Mouse (Mus musculus) kidney, embryonic 16.5 days (tissue): ENCODE data around the gene Pm20d1. TPM values are rescaled to one million over a fixed set of nuclear protein-coding genes. Genes with fewer than 3 reads are reported as not detected.

Experiments used
- ATAC-seq: fragments of 200-750 bp; cut with Nextera tagmentation; 2 replicates; pipeline ENCODE4 v1.8.0; 2017; ENCODE audit warnings: moderate TSS enrichment; ENCODE audit not compliant: low FRiP score, low TSS enrichment
- H3K27ac ChIP-seq: fragments of 300-500 bp; sonication (generic); 2 replicates; pipeline ENCODE4 v1.5.1; 2014; ENCODE audit warnings: low read length
- H3K27me3 ChIP-seq: fragments of 300-500 bp; sonication (generic); 2 replicates; pipeline ENCODE4 v1.6.1; 2014; ENCODE audit warnings: low read length, control low read depth, mixed read lengths; ENCODE audit not compliant: insufficient read depth
- H3K36me3 ChIP-seq: fragments of 300-500 bp; sonication (generic); 2 replicates; pipeline ENCODE4 v1.6.1; 2014; ENCODE audit warnings: low read length, control low read depth, mixed read lengths; ENCODE audit not compliant: insufficient read depth
- H3K4me1 ChIP-seq: fragments of 300-500 bp; sonication (generic); 2 replicates; pipeline ENCODE4 v1.6.1; 2014; ENCODE audit warnings: low read length, control low read depth, mixed read lengths; ENCODE audit not compliant: insufficient read depth
- H3K4me2 ChIP-seq: fragments of 300-500 bp; sonication (generic); replicated peaks from 2 replicates; pipeline ENCODE4 v1.6.1; 2014; ENCODE audit warnings: low read depth, low read length
- H3K4me3 ChIP-seq: fragments of 300-500 bp; sonication (generic); 2 replicates; pipeline ENCODE4 v1.5.1; 2014; ENCODE audit warnings: mild to moderate bottlenecking, low read length
- H3K9ac ChIP-seq: fragments of 300-500 bp; sonication (generic); replicated peaks from 2 replicates; pipeline ENCODE4 v1.6.1; 2014; ENCODE audit warnings: low read length
- H3K9me3 ChIP-seq: fragments of 300-500 bp; sonication (generic); 2 replicates; pipeline ENCODE4 v1.6.1; 2016; ENCODE audit warnings: low read length, control low read depth
- WGBS: fragments of 180-500 bp; shearing (Covaris S2); extraction: QIAGEN DNeasy Blood & Tissue Kit; methylation state at CpG from one replicate; pipeline ENCODE4 v1.1.7; 2014; 5-methylcytosine and 5-hydroxymethylcytosine counted together
- polyA plus RNA-seq: library from polyadenylated mRNA; unstranded; fragments of >200 nt; fragmentation: Nextera tagmentation; extraction: Ambion mirVana; gene quantifications from 2 replicates; pipeline ENCODE4 v1.2.1, GENCODE M21; 2015

Pm20d1 gene
- polyA plus RNA-seq, 1 experiment from 2014 or later: 4.2 TPM

DNA sequence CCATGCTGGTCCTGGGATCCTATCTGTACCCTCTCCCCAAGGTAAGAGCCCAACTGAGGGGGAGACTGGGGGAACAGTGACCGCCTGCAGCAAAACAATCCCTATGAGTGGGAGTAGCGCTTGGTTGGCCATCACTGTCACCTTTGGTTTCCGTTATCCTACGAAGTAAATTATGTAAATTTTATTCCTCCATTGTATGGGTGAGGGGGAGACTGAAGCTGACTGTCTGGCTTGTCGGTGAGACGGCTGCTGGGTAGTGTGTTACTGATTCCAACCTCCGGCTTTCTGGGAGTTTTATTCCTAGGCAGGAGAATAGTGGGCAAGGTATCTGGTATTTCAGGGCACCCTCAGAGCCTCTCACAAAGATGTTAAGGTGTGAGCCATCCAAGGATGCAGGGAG is 38.4 kb upstream of the Pm20d1 start:
- H3K27ac ChIP-seq: no peak overlapping the region
- WGBS: 51% methylated on average over 7 of the region's 7 CpGs
- 0 out of 2 replicates have a peak, but pooled peaks cover 2% of the 10 kb centered on the region for H3K27me3 ChIP-seq
- no peak overlapping the region for H3K4me3 ChIP-seq
- no peaks in the 10 kb centered on the region for H3K36me3 ChIP-seq
- no peak overlapping the region for H3K4me2 ChIP-seq
- no peak overlapping the region for H3K9ac ChIP-seq
- no peak for ATAC-seq
- no peaks in the 10 kb centered on the region for H3K4me1 ChIP-seq
- H3K9me3 ChIP-seq: no peaks in the 10 kb centered on the region

DNA sequence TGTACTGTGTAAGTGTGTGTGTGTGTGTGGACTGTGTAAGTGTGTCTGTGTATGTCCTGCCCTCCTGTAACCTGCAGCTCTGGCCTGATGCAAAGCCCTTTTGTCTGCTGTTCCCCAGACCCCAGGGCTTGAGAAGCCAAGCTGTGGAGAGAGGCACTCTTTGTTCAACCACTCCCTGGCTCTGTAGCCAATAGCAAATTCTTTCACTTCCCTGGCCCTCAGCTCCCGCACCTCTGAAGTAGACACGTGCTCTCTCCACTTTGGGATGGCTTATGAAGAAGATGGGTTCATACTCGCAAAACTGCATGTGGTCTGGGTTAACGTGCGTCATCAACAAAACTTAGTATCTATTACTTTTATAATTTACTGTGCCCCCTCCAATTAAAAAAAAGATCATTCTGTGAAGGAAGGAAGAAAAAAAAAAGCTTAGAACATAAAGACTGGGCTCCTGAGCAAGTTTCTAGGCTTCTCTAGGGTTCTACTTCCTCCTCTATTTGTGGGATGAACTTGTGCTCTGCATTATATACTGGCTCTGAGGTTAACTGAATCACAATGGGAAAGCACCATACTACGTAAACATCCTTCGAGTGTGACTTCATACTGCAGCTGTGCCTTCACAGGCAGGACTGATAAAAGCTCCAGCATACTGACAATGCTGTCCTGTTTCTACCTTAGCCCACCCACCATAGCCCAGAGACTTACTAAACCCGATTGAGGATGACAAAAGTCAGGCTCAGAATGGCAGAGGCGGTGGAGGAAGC is 37.3 kb upstream of the Pm20d1 start:
- Histone ChIP-seq H3K9ac (no peak overlapping the region), H3K27ac (no peak overlapping the region), H3K4me3 (no peak overlapping the region), H3K36me3 (no peaks in the 10 kb centered on the region), H3K9me3 (no peaks in the 10 kb centered on the region), H3K4me1 (no peaks in the 10 kb centered on the region), H3K4me2 (no peak overlapping the region), H3K27me3 (0 out of 2 replicates have a peak, but pooled peaks cover 2% of the 10 kb centered on the region)
- WGBS: 75% methylated on average over 9 of the region's 9 CpGs
- no peak for ATAC-seq

DNA sequence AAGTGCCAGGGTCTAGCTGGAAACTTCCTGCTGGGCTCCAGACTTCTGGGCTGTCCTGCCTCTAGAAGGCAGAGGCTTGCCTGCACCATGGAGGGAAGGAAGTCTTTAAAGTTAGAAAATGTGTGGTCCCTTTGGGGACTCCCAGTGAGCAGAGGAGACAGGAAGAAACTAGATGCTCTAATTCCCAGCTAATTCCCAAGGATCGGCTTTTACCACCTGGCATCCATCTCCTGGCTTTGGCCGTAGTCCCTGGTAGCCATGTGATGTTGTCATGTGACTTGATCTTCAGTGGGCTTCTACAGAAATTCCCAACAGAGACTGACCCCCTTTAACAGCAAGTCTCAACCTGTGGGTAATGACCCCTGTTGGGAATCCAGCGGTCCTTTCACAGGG is 36.8 kb upstream of the Pm20d1 start:
- no peaks in the 10 kb centered on the region for H3K36me3 ChIP-seq
- H3K27me3 ChIP-seq: 0 out of 2 replicates have a peak, but pooled peaks cover 2% of the 10 kb centered on the region
- H3K4me3 ChIP-seq: no peak overlapping the region
- WGBS: 78% methylated on average over 3 of the region's 3 CpGs
- H3K4me2 ChIP-seq: no peak overlapping the region
- H3K4me1 ChIP-seq: no peaks in the 10 kb centered on the region
- H3K27ac ChIP-seq: no peak overlapping the region
- ATAC-seq: no peak
- H3K9ac ChIP-seq: no peak overlapping the region
- H3K9me3 ChIP-seq: no peaks in the 10 kb centered on the region

DNA sequence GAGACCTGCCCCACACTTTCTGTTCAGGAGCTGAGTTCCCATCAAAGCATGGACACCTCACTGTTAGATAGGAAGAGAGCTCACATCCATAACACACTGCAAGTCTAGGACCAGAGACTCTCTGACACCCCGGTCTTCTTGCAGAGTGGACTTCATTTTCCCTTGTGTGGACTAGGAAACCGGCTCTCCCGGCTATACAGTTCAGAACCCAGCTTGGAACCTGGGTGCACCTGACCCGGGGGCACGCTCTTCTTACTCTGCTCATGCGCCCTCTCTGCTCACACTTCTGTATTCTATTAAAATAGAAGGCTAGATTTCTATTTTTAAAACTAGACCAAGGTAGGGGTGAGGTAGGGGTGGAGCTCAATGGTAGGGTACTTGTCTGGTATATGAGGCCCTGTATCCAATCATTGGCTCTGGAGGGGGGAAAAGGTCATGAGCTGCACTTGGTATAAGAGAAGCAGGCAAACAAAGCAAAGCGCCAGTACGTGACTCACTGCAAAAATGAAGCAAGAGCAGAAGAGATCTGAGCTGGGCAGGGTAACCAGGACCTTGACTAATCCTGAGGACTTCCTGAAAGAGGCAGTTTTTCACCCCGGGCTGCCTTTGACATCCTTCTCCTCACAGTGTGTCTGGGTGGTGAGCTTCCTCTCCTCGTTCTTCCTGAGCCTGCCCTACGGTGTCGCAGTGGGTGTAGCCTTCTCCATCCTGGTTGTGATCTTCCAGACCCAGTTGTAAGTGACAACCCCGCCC is 35.9 kb upstream of the Pm20d1 start:
- 0 out of 2 replicates have a peak, but pooled peaks cover 2% of the 10 kb centered on the region for H3K27me3 ChIP-seq
- H3K9ac ChIP-seq: no peak overlapping the region
- H3K4me2 ChIP-seq: no peak overlapping the region
- H3K4me1 ChIP-seq: no peaks in the 10 kb centered on the region
- no peak overlapping the region for H3K27ac ChIP-seq
- ATAC-seq: no peak
- 84% methylated on average over 13 of the region's 13 CpGs for WGBS
- H3K36me3 ChIP-seq: no peaks in the 10 kb centered on the region
- H3K4me3 ChIP-seq: no peak overlapping the region
- no peaks in the 10 kb centered on the region for H3K9me3 ChIP-seq

DNA sequence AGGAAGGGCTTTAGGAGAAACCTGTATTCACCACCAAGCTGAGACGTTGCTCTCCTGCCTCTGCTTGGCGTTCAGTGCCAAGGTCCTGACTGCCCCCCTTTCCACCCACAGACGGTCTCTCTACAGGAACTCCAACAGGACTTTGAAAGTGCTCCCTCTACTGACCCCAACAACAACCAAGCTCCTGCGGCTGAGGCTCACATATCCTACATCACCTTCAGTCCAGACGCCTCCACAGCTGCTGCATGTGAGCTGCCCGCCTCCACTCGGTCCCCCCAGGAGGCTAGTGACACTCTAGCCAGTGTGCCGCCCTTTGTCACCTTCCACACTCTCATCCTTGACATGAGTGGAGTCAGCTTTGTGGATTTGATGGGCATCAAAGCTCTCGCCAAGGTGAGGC is 33.5 kb upstream of the Pm20d1 start:
- no peak overlapping the region for H3K9ac ChIP-seq
- H3K27ac ChIP-seq: no peak overlapping the region
- no peaks in the 10 kb centered on the region for H3K4me1 ChIP-seq
- no peaks in the 10 kb centered on the region for H3K36me3 ChIP-seq
- H3K27me3 ChIP-seq: no peaks in the 10 kb centered on the region
- no peak for ATAC-seq
- H3K9me3 ChIP-seq: no peaks in the 10 kb centered on the region
- 53% methylated on average over 9 of the region's 9 CpGs for WGBS
- H3K4me3 ChIP-seq: no peak overlapping the region
- no peak overlapping the region for H3K4me2 ChIP-seq

DNA sequence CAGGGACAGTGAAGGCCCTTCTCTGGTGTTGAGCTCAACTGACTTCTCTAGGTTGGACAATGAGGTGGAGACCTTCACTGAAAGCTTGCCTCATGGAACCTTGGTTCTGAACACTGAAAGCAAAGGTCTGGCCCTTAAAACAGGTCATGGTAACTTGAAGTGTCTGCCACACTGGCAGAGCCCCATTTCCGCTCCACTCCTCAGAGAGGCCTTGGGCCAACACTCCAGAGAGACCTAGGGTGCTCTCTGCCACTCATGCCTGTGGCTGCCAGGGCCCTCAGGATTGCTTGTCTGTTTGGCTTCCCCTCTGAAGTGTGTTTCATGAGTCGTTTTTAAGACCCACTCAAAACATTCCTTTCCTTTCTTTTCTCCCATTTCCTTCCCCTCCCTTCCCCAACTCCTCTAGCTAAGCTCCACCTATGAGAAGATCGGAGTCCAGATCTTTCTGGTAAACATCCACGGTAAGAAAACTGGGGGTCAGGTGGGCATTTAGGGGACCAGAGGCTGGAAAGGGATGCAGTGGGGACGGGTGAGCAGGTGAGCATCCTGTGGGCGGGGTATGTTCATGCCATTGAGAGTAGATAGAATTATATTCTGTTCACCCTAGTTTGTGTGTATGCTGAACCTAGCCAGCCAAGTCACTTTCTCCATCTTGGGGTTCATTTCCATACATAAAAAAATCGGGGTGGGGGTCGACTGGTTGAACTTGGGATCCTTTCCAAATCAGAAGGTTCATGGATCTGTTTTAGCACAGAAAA is 32.4 kb upstream of the Pm20d1 start:
- no peaks in the 10 kb centered on the region for H3K36me3 ChIP-seq
- H3K4me1 ChIP-seq: no peaks in the 10 kb centered on the region
- no peak overlapping the region for H3K27ac ChIP-seq
- H3K9me3 ChIP-seq: no peaks in the 10 kb centered on the region
- no peak overlapping the region for H3K4me3 ChIP-seq
- no peak overlapping the region for H3K4me2 ChIP-seq
- WGBS: 67% methylated on average over 8 of the region's 8 CpGs
- H3K27me3 ChIP-seq: no peaks in the 10 kb centered on the region
- no peak for ATAC-seq
- no peak overlapping the region for H3K9ac ChIP-seq

DNA sequence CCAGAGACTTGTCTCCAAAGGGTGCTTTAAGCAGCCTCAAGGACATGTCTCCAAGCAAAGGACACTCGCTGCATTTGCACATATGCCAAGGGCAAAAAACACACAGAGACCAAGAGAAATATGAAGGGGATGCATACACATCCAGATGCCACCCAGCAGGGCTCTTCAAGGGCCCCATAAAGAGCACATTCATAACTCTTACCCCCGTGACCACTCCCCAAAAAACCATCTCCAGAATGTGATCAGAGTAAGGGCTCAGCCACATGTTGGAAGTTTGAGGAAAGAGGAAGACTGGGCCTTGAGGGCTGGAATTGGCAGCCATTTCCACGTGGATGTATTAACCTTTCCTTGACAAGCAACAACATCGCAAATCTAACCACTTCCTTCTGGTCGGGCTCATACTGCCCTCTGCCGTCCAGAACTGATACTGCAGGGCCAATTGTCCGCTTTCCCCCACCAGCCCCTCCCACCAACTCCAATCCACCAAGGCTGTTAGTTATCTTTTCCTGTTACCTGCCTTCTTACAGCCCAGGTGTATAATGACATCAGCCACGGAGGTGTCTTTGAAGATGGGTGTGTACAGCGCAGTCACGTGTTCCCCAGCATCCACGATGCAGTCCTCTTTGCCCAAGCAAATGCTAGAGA is 31.7 kb upstream of the Pm20d1 start:
- 13% methylated on average over 11 of the region's 11 CpGs for WGBS
- Histone ChIP-seq H3K27ac (no peak overlapping the region), H3K9me3 (no peaks in the 10 kb centered on the region), H3K4me3 (no peak overlapping the region), H3K36me3 (no peaks in the 10 kb centered on the region), H3K4me2 (no peak overlapping the region), H3K27me3 (no peaks in the 10 kb centered on the region), H3K4me1 (no peaks in the 10 kb centered on the region), H3K9ac (no peak overlapping the region)
- peak; percentile 46; the same call in 1 of the 2 replicates for ATAC-seq

DNA sequence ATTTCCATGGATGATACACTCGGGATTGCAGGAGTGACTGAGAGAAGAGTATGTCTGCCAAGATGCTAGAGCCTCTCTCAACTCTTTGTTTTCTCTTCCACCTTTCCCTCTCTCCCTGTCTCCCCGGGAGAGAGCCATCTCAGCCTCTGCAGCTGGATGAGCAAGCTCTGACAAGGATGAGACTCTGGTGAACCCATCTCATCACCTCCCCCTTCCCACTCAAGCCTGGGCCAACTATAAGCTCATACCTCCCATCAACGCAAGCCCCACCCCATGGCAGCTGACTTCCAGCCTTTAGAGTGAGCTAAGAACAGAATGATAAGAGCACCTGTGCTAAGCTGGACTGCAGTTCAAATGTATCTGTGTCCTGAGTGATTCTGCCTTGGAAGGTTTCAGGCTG is 27.9 kb upstream of the Pm20d1 start:
- no peak overlapping the region for H3K9ac ChIP-seq
- H3K27me3 ChIP-seq: no peaks in the 10 kb centered on the region
- ATAC-seq: no peak
- H3K27ac ChIP-seq: no peak overlapping the region
- H3K4me1 ChIP-seq: no peaks in the 10 kb centered on the region
- WGBS: 79% methylated on average over 3 of the region's 3 CpGs
- H3K36me3 ChIP-seq: no peaks in the 10 kb centered on the region
- H3K4me3 ChIP-seq: no peak overlapping the region
- H3K4me2 ChIP-seq: no peak overlapping the region
- no peaks in the 10 kb centered on the region for H3K9me3 ChIP-seq

DNA sequence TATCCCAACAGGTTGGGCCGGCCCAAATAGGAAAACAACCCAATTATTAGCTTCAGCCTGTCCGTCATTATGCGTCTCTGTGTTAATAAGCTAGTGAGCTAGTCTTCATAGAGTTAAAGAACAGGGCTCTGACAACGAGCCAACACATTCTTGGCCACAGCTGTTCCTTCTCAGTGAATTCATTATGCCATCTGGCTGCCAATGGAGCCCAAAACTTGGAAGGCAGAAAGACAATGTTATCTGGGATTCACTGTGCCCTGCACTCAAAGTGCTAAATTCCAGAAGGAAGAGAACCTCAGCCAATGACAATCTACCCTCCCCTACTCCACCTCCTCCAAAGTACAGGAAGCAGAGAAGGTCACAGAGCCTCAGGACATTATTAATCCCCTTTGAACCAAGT is 26.5 kb upstream of the Pm20d1 start:
- no peak overlapping the region for H3K27ac ChIP-seq
- H3K4me2 ChIP-seq: no peak overlapping the region
- 61% methylated on average over 4 of the region's 4 CpGs for WGBS
- H3K36me3 ChIP-seq: no peaks in the 10 kb centered on the region
- H3K27me3 ChIP-seq: no peaks in the 10 kb centered on the region
- no peak overlapping the region for H3K4me3 ChIP-seq
- no peaks in the 10 kb centered on the region for H3K4me1 ChIP-seq
- H3K9ac ChIP-seq: no peak overlapping the region
- H3K9me3 ChIP-seq: no peaks in the 10 kb centered on the region
- no peak for ATAC-seq
